Mouse (Mus musculus) thymus, adult 2 months (tissue): ENCODE results near the gene Ampd1. TPM values are rescaled to one million over a fixed set of nuclear protein-coding genes. Genes with fewer than 3 reads are reported as not detected.
A peak's percentile ranks its signal among the peaks of the same experiment; 100 is the strongest.

Source experiments
- DNase-seq: peaks from one replicate; pipeline ENCODE4 v3.0.0; 2021
- H3K27ac ChIP-seq: fragments of 200-500 bp; 2 replicates; pipeline ENCODE4 v1.5.1; 2012; ENCODE audit warnings: low read length, control low read depth; ENCODE audit not compliant: control insufficient read depth, insufficient read depth
- H3K27me3 ChIP-seq: fragments of 200-500 bp; 2 replicates; pipeline ENCODE4 v1.6.1; 2012; ENCODE audit warnings: mild to moderate bottlenecking, low read length, moderate library complexity, mixed read lengths; ENCODE audit not compliant: control insufficient read depth, insufficient read depth
- H3K36me3 ChIP-seq: fragments of 200-500 bp; 2 replicates; pipeline ENCODE4 v1.6.1; 2012; ENCODE audit warnings: mild to moderate bottlenecking, low read length, moderate library complexity; ENCODE audit not compliant: control insufficient read depth, insufficient read depth
- H3K4me1 ChIP-seq: fragments of 200-500 bp; replicated peaks from 2 replicates; pipeline ENCODE4 v1.6.1; 2012; ENCODE audit warnings: low read length; ENCODE audit not compliant: control insufficient read depth, insufficient read depth
- H3K4me3 ChIP-seq: fragments of 200-500 bp; 2 replicates; pipeline ENCODE4 v1.5.1; 2012; ENCODE audit warnings: mild to moderate bottlenecking, low read length, control low read depth, moderate library complexity; ENCODE audit not compliant: control insufficient read depth, insufficient read depth
- CTCF ChIP-seq: fragments of 200-500 bp; IDR thresholded peaks from 2 replicates; pipeline ENCODE4 v1.5.1; 2012; ENCODE audit warnings: mild to moderate bottlenecking, control low read depth, low read length, moderate library complexity, borderline replicate concordance; ENCODE audit not compliant: control insufficient read depth, poor library complexity, insufficient read depth; ENCODE audit errors: extremely low read depth
- POLR2A ChIP-seq: fragments of 200-500 bp; IDR thresholded peaks from 2 replicates; pipeline ENCODE4 v1.6.1; 2012; ENCODE audit warnings: mild to moderate bottlenecking, low read length, control low read depth, moderate library complexity; ENCODE audit not compliant: control insufficient read depth, poor library complexity, insufficient read depth; ENCODE audit errors: extremely low read depth
- WGBS: fragments of 180-500 bp; shearing (Covaris S2); methylation state at CpG from one replicate; pipeline ENCODE4 v1.1.7; 2018; 5-methylcytosine and 5-hydroxymethylcytosine counted together
- polyA plus RNA-seq: library from polyadenylated mRNA; depleted of rRNA; stranded (reverse); fragments of >200 nt; gene quantifications from 2 replicates; pipeline ENCODE4 v1.2.3, GENCODE M21; 2012; rRNA removed

Gene Ampd1
- polyA plus RNA-seq, 1 experiment: 13.8 TPM

DNA sequence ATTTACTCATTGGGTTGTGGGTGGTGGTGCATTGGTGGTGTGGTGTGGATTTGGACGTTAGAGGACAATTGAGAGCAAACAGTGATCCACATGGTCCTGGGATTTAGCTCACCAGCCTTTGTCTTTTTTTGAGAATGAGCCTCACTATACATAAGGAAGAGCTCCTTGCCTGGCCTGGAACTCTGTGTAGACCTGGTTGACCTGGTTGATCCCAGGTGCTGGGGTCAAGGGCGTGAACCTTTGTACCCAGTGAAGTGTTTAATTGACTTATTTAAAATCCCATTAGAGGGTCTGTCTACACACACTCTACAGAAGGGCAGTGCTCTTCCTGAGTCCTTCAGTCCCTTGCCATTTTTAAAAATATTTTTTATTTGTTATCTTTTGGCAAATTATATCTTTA lies 71.5 kb downstream of the Ampd1 start:
- peaks cover 7% of the 10 kb centered on the region for H3K4me1 ChIP-seq
- TF ChIP-seq CTCF: no peak
- no peak for TF ChIP-seq POLR2A
- no peak for DNase-seq
- WGBS: 97% methylated on average over 2 of the region's 2 CpGs
- H3K36me3 ChIP-seq: no peaks in the 10 kb centered on the region
- no peak overlapping the region for H3K4me3 ChIP-seq
- H3K27me3 ChIP-seq: no peaks in the 10 kb centered on the region
- H3K27ac ChIP-seq: no peak overlapping the region

DNA sequence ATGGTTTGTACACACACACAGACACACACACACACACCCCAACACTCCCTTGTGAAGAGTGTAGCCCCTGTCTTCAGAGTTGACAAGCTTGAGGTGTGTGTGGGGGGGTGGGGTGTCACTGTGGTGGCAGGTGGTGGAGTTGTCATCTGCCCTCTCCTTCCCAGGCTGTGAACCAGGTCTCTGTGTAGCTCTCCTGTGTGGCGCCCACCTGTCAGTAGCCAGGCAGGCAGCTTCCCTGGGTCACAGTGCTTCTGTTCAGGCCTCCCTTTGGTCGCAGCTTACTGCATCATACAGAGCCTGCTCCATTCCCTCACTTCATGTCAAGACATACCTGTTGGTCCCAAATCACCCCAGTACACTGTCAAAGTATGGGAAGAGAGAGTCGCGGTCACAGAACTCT lies 72.0 kb downstream of the Ampd1 start:
- H3K27ac ChIP-seq: no peak overlapping the region
- H3K36me3 ChIP-seq: no peaks in the 10 kb centered on the region
- no peaks in the 10 kb centered on the region for H3K27me3 ChIP-seq
- peaks cover 7% of the 10 kb centered on the region for H3K4me1 ChIP-seq
- WGBS: 98% methylated on average over 4 of the region's 4 CpGs
- DNase-seq: no peak
- no peak overlapping the region for H3K4me3 ChIP-seq
- TF ChIP-seq CTCF (no peak), POLR2A (no peak)

DNA sequence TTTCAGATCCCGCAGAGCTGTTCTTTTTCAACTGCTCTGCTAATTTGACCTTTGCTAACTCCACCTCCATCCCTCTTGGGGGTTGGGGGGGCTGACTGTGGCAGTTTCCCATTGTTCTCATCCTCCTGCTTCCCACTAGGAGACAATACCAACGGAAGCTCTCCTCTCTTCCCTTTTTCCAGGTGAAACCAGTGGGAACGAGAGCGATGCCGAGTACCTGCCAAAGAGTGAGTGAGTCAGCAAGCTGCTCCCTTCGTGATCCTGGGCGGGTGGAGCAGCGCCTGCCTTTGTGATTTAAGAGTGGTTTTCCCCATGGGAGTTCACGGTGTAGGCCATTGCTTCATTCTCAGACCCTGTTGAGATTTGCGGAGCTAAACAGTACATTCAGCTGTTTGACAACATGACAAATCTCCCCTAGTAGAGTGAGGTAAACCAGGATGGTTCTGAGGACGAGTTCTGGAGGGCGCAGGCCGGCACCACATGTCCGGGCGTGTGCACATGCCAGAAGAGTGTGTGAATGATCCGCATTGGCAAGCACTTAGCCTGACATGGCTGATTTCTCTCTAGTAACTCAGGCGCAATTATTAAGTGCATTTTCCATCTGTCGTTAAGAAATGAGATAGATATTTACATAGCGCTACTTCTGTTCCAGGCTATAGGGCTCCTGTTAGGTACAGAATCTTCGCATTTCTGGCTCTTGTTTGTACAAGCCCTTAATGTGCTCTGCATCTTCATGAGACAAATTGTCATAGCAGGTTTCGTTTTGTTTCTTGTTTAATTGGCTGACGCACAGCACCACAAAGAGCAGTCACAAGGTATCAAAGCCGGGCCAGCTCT lies 72.7 kb downstream of the Ampd1 start:
- TF ChIP-seq POLR2A (no peak), CTCF (no peak)
- Histone ChIP-seq H3K4me1 (peaks cover 7% of the 10 kb centered on the region), H3K36me3 (no peaks in the 10 kb centered on the region), H3K4me3 (no peak overlapping the region), H3K27me3 (no peaks in the 10 kb centered on the region), H3K27ac (no peak overlapping the region)
- WGBS: 95% methylated on average over 23 of the region's 23 CpGs
- DNase-seq: no peak

DNA sequence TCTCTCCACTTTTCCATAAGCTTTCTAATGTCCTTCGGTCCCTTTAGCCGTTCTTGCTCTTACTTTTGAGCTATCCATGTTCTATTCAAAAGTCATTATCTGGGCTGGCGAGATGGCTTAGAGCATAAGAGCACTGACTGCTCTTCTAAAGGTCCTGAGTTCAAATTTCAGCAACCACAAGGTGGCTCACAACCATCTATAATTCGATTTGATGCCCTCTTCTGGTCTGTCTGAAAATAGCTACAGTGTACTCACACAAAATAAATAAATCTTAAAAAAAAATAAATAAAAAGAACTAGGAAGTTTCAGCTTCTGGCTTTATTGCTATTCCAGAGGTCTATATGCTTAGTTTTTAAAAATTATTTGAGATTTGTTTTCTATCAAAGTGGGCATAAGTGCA lies 74.0 kb downstream of the Ampd1 start:
- no peak overlapping the region for H3K27ac ChIP-seq
- no peaks in the 10 kb centered on the region for H3K27me3 ChIP-seq
- no peak for TF ChIP-seq CTCF
- TF ChIP-seq POLR2A: no peak
- WGBS: 89% methylated on average over 4 of the region's 4 CpGs
- no peaks in the 10 kb centered on the region for H3K36me3 ChIP-seq
- no peak for DNase-seq
- peaks cover 7% of the 10 kb centered on the region for H3K4me1 ChIP-seq
- H3K4me3 ChIP-seq: no peak overlapping the region

DNA sequence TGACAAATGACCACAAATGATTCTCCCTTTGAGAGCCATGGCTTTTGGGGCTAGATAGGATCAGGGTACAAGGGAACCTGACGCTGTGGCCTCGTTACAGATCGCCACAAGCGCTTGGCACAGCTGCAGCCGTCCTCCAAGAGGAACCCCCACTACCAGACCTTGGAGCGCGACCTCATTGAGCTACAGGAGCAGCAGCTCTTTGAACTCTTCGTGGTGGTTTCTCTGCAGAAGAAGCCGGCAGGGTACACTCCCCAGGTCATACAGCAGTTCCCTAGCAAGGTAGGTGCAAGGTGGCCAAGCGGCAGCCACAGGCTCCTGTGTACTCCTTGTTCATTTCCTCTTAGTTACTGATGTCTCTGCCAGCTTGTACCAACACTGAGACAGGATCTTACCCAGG lies 75.1 kb downstream of the Ampd1 start:
- DNase-seq: peak; percentile 19
- H3K27ac ChIP-seq: no peak overlapping the region
- 2% methylated on average over 10 of the region's 10 CpGs for WGBS
- peaks cover 7% of the 10 kb centered on the region for H3K4me1 ChIP-seq
- no peaks in the 10 kb centered on the region for H3K27me3 ChIP-seq
- H3K36me3 ChIP-seq: no peaks in the 10 kb centered on the region
- no peak for TF ChIP-seq CTCF
- TF ChIP-seq POLR2A: no peak
- H3K4me3 ChIP-seq: no peak overlapping the region

Other genes starting within 250 kb of the Ampd1 start
- not detected in 2 replicates for gene Sycp1, start 137.9 kb upstream of the Ampd1 start, polyA plus RNA-seq
- 0.04 TPM in 1 of 2 replicates, not detected in the other for gene Nr1h5, start 109.9 kb upstream of the Ampd1 start, polyA plus RNA-seq
- 32.6 and 34.6 TPM in 2 replicates for gene Sike1, start 78.3 kb upstream of the Ampd1 start, polyA plus RNA-seq
- gene Csde1, start 53.6 kb upstream of the Ampd1 start, polyA plus RNA-seq: 29.6 and 35.0 TPM in 2 replicates
- 41.0 and 43.4 TPM in 2 replicates for gene Nras, start 15.7 kb upstream of the Ampd1 start, polyA plus RNA-seq
- 1.5 and 2.2 TPM in 2 replicates for gene Dennd2c, start 28.6 kb downstream of the Ampd1 start, polyA plus RNA-seq
- gene Bcas2, start 97.6 kb downstream of the Ampd1 start, polyA plus RNA-seq: 38.5 and 39.0 TPM in 2 replicates
- gene Trim33, start 205.3 kb downstream of the Ampd1 start, polyA plus RNA-seq: 30.0 and 30.1 TPM in 2 replicates